Mouse (Mus musculus) T-helper 1 cell (primary cell): ENCODE data around the gene Ercc4.

ENCODE experiments used
- in situ Hi-C: fragments of 300-600 bp; cut with MboI, MseI; formaldehyde crosslinking; loops from one replicate; pipeline ENCODE4 v1.15.1; 2025; ENCODE audit warnings: high pct_unique_total_duplicates

Gene Ercc4

DNA sequence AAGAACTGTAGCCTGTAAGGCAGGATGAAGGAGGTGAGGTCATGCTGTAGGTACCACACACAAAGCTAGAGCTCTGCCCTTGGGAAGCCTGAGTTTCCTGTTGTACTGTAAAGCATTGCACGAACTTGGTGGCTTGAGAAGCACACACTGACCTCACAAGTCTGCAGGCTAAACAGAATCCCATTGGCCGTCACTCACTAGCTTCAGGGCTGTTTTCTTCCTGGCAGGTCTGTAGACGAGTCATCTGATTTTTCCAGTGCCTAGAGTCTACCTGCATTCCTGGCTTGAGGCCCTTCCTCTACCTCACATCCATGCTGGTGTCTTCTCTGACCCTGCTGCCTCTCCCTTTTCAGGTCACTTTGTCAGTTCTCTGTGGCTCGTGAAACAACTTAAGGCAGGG lies 36.7 kb downstream of the Ercc4 start:
- in situ Hi-C loops, result no loop called here

DNA sequence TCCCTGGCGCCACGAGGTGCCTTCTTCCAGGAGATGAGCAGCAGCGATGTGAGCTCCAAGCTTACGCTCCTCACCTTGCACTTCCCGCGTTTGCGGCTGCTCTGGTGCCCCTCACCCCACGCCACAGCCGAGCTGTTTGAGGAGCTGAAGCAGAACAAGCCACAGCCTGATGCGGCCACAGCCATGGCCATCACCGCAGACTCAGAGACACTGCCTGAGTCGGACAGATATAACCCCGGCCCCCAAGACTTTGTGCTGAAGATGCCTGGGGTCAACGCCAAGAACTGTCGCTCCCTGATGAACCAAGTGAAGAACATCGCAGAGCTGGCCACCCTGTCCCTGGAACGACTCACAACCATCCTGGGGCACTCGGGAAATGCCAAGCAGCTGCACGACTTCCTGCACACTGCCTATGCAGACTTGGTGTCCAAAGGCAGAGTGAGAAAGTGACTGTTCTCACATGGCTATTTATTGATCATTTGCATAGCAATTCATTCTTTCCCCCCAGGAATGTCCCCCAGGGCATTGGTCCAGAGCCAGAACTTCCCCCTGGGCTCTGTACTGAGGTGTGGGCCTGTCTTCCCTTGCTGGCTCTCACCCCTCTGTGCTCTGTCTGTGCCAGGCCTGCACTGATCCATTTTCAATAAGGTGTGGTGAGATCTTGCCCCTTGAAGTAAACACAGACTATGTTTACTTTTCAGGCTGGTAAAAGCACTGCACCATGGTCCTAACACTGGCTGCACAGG lies 38.5 kb downstream of the Ercc4 start:
- in situ Hi-C loops, result no loop called here

DNA sequence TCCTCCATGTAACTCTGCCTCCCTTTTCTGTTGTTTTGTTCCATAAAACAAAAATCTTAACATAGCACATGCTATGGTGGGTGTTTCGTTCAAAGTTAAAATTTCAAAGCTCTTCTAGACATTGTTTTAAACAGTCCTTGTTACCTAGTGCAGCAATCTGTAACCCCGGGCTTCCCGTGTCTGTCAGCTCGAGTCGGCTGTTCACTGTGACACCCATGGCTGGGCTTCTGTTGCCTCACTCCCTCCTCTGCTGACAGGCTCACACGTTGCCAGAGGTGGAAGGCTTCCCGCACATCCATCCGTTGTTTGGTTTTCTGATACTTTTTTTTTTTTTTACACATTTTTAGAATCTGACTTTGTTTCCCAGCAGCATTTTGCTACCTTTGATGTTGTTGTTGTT lies 40.5 kb downstream of the Ercc4 start:
- in situ Hi-C loops, result no loop called here

DNA sequence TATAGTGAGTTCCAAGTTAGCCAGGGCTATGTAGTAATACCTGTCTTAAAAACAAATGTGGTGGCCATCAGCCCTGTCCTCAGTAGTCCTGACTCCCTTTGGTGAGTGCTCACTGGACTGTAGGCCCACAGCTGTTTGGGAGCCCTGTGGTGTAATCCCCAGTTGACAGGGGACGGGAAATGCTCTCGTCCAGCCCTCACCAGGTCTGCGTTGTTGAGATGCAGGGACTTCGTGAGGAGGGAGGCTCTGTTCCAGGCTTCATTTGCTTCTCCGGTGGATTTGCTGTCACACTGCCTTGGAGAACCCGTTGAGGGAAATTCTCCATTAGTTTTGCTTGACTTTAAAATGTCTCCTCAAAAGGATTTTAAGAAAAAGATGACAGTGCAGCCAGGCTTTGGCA lies 41.3 kb downstream of the Ercc4 start:
- in situ Hi-C loops, result no loop called here

DNA sequence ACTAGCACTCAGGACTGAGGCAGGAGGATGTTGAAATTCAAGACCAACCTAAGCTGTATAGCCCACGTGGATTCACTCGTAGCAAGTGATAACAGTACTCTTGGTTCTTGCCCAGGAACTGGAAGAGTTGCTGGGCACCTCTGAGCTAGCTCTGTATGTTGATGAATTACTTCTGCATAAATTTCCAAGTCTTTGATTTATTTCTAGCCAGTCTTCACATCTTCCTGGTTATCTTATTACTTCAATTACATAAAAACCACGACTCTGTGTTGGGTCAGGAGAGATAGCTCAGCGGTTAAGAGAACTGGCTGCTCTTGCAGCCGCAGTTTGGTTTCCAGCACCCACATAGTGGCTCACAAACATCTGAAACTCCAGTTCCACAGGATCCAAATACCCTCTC lies 43.0 kb downstream of the Ercc4 start:
- in situ Hi-C loops, result no loop called here

DNA sequence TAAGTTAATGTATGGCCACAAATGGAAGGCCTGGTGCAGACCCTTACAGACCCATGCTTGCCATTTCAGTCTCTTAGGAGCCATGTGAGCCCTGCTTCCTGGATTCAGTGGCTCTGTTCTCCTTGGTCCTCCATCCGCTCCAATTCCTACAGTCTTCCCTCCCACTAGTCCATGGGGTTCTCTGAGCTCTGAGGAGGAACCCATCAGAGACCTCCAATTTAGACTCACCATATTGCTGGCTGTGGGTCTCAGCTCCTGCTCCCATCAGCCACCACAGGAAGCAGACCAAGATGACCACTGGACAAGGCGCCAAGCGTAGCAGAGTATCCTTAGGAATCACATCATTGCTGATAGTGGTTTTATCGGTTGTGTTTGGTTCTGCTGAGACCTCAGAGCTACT lies 43.7 kb downstream of the Ercc4 start:
- in situ Hi-C loops, result no loop called here

DNA sequence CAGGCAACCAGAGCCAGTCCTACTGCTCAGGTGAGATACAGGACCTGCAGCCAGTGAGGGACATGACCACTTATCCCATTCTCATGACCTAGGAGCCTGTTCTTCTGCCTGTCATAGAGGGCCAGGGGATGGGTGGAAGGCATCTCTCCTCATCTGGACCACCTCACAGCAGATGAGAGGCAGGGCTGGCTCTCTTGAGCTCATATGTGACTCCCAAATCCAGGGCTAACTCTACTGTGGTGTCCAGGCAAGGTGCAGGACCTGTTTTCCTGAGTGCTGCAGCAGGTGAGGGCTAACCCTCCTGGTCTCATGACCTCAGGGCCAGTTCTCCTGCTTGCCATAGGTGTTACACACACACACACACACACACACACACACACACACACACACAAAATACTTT lies 44.9 kb downstream of the Ercc4 start:
- in situ Hi-C loops, result no loop called here

DNA sequence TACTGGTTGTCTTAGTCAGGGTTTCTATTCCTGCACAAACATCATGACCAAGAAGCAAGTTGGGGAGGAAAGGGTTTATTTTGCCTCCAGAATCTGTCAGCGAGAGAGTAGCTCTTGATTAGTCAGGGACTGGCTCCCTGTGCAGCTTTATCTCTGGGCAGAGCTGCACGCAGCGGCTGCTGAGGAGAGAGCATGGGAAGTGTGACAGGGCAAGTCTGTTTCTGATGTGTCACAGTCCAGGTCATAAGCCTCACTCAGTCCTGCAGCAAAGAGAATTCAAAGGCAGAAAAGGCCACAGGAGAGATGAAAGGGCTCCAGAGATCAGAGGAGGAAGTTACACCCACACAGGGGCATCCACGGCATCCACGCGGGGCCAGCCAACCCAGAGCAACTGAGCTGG lies 47.8 kb downstream of the Ercc4 start:
- in situ Hi-C loops, result loop anchor here (5.0 kb wide), 1 partner anchor 50 kb away; the partner anchor contains the start of gene Ercc4

DNA sequence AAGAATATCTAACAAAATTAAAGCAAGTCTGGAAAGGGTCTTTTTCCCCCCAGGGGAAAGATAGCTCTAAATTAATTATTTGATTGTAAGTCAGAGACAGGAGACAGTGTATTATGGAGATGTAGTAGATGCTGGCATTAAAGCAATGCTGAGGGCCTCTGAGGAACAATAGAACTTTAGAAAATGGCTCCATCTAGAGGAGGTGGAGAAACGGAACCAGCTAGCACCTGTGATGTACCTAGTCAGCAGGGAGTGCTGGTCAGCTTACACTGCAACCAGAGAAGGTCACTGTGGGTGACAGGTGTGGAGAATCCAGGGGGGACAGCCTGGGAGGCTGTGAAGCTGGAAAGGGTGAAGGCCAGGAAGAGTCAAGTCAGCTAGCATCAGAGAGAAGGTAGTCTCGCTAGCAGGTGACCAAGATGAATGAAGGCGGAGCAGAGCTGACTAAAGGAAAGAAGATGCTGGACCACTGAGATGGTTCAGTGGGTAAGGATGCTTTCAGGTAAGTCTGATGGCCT lies 48.7 kb downstream of the Ercc4 start:
- in situ Hi-C loops, result loop anchor here (5.0 kb wide), 1 partner anchor 51 kb away; the partner anchor contains the start of gene Ercc4

DNA sequence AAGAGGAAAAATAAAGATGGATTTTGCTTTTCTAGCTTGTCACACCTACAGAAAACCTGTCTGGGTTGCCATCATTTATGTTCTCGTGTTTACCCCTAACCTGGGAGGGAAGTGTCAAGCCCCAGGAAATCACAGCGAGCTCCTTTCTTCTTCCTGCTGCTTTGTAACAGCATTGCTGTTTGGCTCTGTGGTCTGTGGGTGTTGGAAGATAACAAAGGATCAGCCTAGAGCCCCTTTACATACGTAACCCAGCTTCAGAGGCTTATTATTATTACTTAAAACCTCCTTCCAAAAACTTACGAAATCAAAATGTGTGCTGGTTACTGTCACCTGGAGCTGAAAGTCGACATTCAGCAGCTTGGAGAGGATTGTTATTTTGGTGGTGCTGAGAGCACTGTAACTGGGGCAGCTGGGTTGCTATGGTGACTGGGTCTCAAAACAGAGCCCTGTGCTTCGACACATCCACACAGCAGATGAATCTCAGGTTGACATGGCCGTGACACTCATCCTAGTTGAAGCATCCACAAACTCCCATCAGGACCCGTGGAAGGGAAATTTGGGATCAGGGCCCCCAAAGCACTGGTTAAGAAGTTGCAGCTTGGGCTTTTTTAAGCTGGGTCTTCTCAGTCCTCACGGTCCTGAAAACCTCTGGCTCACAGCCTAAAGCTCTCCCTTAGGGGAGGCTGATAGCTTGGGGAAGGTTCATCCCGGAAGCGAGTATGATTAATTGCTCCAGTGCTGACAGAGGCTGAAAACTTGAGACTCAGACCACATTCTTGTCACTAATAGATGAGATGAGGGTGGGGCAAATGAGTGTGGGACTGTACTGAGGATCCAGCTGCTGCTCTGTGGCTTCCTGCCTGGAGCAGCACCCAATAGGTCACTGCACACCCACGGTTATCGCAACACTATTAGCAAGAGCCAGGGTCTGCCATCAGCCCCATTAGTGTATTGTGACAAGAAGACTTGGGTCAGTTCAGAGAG lies 49.7 kb downstream of the Ercc4 start:
- in situ Hi-C loops, result loop anchor here (5.0 kb wide), 1 partner anchor 52 kb away; the partner anchor contains the start of gene Ercc4

DNA sequence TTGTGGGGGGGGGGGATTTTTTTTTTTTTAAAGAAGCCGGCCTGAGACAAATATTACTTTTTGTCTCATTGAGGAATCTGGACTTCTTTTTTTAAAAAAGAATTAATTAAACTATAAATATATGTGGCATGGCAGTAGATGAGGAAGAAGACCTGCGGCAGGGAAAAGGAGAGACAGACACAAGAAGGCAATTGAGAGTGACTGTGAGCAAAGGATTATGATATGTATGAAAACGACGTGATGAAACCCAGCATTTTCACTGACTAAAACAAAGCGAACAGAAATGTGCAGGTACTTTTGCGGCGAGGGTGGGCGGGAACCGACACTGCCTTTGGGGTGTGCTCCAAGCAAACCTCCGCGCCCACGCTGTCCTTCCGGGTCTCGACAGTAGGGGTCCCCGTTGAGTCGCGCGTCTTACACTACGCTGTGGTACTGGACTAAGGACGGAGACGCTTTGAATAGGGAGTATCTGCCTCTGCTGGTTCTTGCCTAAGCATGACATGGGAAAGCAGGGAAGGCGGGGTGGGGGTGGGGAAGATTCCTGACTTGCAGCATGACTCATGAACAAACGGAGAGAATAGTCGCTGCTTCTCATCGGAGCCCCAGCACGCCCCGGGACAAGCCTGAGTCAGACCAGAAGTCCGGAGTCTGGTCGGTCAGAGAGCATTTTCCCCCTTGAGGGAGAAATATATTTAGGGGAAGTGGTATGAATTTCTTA lies 50.6 kb downstream of the Ercc4 start:
- in situ Hi-C loops, result loop anchor here (5.0 to 10.0 kb wide), 2 partner anchors 53 to 635 kb away; partner anchors contain the start of gene Ercc4

DNA sequence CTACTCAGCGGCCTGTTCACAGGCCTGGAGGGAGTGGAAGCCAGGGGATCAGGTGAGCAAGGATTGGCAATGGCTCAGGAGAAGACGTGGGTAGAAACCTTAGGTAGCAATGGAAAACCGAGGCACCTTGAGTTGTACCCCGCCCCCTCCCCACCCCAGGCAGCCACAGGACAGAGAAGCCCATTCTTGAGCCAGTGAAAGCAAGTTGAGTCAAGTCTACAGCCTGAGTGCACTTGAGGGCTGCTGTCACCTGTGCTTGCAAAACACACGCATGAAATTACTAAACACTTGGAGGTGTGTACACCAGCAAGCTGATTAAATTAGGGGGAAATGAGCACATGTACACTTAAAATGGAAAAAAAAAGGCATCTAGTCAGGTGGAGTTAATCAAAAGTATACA lies 52.0 kb downstream of the Ercc4 start:
- in situ Hi-C loops, result loop anchor here (10.0 kb wide), 1 partner anchor 637 kb away; no protein-coding TSS in a partner anchor

DNA sequence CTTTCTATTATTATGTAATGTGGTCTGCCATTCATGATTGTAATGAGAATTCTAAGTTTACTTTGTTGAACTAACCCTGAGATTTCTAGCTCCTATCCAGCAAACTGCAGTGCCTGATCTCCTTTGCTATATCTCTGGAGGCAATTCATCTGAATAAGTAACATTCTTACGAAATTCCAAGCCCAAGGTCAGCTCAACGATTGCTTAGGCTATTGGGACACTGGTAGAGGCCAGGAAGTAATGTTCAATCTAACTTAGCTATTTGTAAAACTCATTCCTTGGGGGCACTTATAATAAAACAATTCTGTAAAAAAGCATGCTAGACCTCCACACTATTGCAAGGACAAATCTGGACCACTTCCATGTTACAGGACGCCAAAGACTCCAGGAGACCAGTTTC lies 58.2 kb downstream of the Ercc4 start:
- in situ Hi-C loops, result loop anchor here (10.0 kb wide), 1 partner anchor 643 kb away; no protein-coding TSS in a partner anchor

DNA sequence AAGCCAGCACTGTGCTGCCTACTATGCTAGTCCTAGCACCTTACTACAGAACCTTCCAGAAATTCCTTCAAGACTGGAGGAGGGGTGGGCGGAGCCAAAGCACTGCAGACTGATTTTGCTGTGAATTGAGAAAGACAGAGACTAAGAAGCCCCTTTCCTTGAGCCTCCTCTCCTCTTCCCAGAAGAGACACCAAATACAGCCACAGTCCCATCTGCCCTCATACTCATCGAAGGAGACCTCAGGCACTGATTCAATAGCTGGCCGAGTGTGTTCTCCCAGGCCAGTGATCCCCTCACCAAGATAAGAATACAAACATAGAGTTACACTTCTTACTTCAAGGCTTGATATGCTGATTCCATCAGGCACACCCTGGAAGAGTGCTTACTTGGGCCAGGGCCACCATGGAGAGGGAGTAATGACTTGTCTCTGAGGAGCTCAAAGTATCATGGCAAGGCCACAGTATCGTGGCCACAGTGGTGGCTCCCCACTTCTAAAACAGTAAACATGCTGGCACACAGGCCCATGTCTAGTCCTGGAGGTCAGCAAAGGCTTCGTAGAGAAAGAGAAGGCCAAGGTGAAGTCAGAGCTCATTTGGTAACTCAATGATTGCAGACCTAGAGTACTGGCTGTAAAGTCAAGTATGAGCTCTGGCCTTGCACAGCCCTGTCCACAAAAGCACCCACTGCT lies 63.7 kb downstream of the Ercc4 start:
- in situ Hi-C loops, result no loop called here

DNA sequence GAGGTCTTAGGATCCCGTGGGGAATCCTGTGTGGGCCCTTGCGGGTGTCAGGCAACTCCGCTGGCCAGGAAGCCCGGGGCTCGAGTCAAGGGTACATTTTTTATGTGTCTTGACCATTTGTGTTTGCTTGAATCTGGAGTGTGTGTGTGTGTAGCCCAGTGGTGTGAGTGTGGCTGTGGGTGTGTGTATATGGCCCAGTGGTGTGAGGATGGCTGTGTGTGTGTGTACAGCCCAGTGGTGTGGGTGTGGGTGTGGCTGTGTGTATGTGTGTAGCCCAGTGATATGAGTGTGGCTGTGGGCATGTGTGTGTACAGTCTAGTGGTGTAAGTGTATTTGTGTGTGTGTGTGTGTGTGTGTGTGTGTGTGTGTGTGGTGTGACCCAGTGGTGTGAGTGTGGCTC lies 73.0 kb downstream of the Ercc4 start:
- in situ Hi-C loops, result no loop called here

DNA sequence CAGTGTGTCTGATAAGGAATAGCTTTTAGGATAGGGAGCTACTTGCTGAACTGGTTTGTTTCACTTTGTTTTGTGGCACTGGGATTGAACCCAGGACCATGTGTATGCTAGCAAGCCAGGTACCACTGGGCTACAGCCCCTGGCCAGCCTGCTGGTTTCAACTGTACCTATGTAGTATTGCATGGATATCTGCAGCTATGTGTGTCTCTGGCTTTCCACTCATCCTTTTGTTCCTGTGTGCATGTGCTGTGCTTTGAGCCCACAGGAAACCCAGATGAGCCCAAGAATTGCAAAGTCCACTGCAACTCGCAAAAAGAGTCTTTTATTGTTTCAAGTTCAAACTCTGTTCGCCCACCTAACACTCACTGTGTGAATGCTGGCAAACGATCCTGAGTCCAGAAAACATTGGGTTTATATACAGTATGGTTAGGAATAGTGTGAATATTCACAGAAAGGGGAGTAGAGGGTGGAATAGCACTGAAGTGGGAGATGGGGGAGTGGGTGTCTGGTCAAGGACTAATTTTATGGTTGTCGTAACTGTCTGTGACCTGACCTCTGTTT lies 73.8 kb downstream of the Ercc4 start:
- in situ Hi-C loops, result no loop called here

DNA sequence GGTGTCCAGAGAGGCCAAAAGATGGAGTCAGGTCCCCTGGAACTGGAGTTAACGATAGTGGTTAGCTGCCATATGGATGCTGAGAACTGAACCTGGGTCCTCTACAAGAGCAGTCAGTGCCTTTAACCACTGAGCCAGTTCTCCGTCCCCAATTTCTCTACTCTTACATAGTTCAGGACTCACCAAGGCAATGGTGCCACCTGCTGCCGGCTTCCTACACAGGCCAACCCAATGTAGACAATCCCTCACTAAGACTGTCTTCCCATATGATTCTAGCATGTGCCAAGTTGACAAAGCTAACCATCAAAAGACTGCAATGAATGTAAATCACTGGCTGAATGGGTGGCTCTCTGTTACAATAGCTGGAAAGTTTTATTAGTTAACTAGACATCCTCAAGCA lies 74.9 kb downstream of the Ercc4 start:
- in situ Hi-C loops, result no loop called here

DNA sequence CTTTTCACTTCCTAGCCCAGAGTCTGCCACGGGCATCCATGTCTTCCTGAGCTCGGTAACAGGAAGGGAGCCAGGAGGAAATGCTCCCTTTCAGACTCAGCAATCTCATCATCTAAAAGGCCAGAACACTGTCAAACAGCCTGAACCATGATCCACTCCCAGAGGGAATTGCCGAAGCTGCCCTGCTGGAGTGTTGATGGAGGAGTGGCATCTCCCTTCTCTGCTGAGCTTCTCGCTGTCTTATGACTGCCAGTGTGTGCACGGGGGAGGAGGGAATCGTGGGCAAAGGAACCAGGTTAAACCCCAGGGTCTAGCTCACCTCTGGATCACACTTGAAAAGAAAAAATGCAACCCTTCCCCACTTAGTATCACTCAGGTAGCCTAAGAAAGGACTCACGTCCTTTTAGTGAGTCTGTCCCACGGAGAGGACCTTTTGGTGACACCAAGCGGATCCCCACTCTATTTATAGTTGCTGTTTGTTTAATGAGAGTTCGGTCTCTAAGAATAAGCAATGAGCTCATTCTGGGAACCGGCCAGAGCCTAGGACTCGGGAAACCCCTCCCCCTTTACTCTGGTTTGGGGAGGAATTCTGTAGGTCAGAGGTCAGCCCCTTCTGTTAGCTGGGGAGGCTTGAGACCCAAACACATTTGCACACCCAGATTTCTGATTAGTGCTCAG lies 80.1 kb downstream of the Ercc4 start:
- in situ Hi-C loops, result no loop called here

DNA sequence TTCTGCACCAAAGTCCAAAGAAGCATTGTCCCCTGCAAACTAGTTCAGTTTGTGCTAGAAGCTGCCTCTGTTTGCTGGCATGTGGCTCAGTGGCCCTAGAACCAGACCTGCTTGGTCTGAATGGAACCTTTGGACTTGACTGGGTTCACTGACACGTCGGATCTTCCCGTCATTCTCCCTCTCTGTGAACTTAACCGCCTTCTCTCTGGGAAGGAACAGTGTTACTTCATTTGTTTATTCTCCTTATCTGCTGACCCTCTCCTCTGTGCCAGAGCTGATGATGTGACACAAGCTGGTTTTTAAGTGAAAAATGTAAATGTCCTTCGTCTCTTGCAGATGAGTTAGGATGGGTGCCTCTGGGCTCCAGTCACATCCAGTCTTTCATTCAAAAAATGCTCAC lies 81.0 kb downstream of the Ercc4 start:
- in situ Hi-C loops, result no loop called here

DNA sequence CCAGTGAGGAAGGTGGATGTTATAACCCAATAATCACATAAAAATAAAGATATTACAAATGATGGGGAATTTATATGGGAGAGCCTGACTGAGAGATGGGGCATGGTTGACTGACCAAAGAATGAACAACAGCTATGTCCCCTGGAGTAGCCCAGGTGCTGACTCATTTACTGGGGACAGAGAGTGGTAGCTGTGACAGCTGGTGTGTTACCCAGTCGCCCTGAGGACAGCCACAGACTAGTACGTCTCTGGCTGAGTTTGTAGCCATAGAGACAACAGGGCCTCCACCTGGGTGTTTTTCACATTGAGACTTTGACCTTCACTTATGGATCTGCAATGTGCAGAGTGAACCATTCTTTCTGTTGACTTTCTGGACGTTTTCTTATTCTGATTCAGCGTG lies 81.7 kb downstream of the Ercc4 start:
- in situ Hi-C loops, result no loop called here
